Mouse (Mus musculus) heart, adult 9 months (tissue): ENCODE measurements around the gene Dpp6.

Experiments used
- DNase-seq, 2 experiments: peaks; one replicate each; pipeline ENCODE4 v3.0.0; 2022; ENCODE audit warnings: low spot score in 2 of 2

Gene Dpp6

DNA sequence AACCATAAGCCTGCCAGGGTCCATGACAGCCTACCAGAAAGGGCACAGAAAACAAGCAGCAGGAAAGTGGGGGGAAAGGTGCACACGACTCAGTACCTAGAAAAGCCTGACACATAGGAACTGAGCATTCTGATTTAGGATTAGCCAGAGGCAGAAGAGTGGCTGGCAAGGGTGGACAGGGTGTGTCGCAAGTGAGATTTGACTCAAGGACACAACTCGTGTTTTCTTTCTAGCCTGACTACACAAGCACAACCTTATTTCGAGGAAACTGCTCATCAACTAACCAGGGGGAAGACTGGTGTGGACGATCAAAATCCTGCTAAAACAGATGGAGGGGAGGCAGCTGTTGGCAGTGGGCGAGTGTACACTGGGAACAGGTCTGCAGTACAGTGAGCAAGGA is 922.2 kb downstream of the Dpp6 start:
- DNase-seq, result no peak

DNA sequence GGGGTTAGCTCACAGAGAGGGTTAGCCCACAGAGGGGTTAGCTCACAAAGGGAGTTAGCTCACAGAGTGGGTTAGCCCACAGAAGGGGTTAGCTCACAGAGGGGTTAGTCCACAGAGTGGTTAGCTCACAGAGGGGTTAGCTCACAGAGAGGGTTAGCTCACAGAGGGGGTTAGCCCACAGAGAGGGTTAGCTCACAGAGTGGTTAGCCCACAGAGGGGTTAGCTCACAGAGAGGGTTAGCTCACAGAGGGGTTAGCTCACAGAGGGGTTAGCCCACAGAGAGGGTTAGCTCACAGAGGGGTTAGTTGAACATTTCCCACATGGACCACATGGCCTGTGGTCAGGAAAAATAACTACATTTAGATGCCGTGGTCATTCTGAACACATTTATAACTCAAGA is 927.9 kb downstream of the Dpp6 start:
- no peak for DNase-seq

DNA sequence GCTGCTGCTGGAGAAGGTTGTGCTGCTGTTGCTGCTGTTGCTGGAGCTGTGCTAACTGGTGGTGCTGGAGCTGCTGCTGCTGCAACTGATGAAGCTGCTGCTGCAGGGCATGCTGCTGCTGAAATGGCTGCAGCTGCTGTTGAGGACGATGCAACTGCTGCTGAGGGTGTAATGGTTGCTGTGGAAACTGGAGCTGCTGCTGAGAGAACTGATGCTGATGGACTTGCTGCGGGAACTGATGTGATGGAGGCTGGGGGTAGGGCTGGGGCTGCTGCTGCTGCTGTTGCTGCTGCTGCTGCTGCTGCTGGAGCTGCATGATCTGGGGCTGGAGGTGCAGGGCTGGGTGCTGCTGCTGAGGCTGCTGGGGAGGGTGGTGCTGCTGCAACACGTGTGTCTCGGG is 948.8 kb downstream of the Dpp6 start:
- DNase-seq, result no peak

DNA sequence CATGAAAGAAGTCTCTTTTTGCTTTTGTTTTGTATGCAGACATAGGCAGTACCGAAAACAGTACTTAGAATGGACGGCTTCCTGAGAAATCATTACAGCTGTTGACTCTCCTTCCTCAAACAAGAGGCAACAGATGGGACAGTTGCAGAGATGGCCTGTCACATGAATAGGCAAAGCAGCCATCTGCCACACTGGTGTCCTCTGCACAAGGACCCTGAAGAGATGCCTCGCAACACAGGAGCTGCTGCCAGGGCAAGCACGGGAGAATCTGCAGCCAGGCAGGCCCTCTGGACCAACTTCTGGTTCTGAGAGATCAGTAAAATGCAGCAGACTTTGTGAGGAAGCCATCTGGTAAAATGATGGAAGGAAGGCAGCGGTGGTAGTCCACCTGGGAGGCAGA is 950.9 kb downstream of the Dpp6 start:
- no peak for DNase-seq
